Mouse (Mus musculus): ENCODE measurements around the gene Cdk5rap3.

- TF ChIP-seq CTCF (IDR thresholded peaks at IDR 0.05; ENCODE audit: low read depth) (no peak), EP300 (IDR thresholded peaks at IDR 0.05; ENCODE audit: low read depth) (no peak)
These were observed 42.6 kb downstream of the Cdk5rap3 start for GRCm38 (mm10) chr11:96873601-96874140.
